Mouse (Mus musculus) adrenal gland, postnatal 0 days (tissue): ENCODE results near the gene Kcne1l. TPM values are rescaled to one million over a fixed set of nuclear protein-coding genes. Genes with fewer than 3 reads are reported as not detected.

Experiments
- polyA plus RNA-seq: library from polyadenylated mRNA; unstranded; fragments of >200 nt; fragmentation: Nextera tagmentation; extraction: Ambion mirVana; gene quantifications from 2 replicates; pipeline ENCODE4 v1.2.1, GENCODE M21; 2015

Gene Kcne1l
- polyA plus RNA-seq, result 5.6 and 8.9 TPM in 2 replicates

GRCm38 (mm10) chrX:142305869-142306581, at the start of gene Kcne1l:
Kcne1l (minus strand) TSS chrX:142306294.

Other genes with a start within 250 kb of the Kcne1l start
- not detected in 2 replicates for gene Gucy2f, start 109.4 kb downstream of the Kcne1l start, polyA plus RNA-seq
- gene Nxt2, start 79.5 kb downstream of the Kcne1l start, polyA plus RNA-seq, result 19.0 and 25.7 TPM in 2 replicates
- 36.9 and 105 TPM in 2 replicates for gene Acsl4, start 84.2 kb upstream of the Kcne1l start, polyA plus RNA-seq